Mouse (Mus musculus) mesoderm, embryonic 11.5 days (tissue): ENCODE data around the gene Rftn1.

ENCODE experiments used
- DNase-seq: peaks from one replicate; pipeline ENCODE4 v3.0.0-alpha.2; 2012; ENCODE audit warnings: low read depth, low spot score

The Rftn1 gene

DNA sequence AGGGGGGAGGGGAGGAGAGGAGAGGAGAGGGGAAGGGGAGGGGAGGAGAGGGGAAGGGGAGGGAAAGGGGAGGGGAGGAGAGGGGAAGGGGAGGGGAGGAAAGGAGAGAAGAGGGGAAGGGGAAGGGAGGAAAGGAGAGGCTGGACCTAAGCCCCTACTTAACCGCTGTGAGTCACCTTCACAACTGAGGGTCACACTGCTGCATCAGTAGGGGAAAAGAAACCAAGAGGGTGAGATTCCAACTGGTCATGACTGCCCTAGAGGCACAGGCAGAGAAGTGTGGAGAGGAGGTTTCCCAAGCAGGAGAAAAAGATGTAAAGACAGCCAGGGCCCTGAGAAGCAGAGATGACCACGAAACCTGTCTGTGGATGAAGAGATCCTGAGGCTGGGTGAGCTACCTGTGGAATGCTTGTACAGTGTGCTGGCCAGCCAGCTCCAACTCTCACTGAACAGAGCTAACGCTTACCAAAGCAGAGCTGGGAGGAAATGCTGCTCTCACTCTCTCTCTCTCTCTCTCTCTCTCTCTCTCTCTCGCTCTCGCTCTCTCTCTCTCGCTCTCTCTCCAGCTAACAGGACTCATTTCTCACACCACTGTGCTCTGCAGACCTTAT lies 19.4 kb downstream of the Rftn1 start:
- DNase-seq = no peak

DNA sequence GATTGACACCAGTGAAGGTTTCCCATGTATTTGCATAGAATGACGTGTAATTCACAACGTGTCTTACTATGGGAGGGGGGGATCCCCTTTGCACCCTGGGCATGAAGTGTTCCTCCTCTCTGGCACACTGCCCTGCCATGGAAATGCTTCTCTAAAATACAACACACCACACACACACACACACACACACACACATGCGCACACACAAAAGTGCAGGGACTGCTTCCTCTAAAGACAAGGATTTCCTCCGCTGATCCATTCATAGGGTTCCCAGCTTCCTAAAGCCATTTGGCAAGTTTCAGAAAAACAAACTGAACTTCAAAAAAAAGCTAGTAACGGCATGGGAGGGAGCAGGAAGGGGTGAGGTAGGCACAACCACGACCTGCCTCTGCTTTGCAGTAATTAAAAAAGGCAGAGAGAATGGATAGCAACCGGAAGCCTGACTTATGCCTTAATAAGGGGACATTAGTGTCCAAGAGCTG lies 20.5 kb downstream of the Rftn1 start:
- DNase-seq = no peak

DNA sequence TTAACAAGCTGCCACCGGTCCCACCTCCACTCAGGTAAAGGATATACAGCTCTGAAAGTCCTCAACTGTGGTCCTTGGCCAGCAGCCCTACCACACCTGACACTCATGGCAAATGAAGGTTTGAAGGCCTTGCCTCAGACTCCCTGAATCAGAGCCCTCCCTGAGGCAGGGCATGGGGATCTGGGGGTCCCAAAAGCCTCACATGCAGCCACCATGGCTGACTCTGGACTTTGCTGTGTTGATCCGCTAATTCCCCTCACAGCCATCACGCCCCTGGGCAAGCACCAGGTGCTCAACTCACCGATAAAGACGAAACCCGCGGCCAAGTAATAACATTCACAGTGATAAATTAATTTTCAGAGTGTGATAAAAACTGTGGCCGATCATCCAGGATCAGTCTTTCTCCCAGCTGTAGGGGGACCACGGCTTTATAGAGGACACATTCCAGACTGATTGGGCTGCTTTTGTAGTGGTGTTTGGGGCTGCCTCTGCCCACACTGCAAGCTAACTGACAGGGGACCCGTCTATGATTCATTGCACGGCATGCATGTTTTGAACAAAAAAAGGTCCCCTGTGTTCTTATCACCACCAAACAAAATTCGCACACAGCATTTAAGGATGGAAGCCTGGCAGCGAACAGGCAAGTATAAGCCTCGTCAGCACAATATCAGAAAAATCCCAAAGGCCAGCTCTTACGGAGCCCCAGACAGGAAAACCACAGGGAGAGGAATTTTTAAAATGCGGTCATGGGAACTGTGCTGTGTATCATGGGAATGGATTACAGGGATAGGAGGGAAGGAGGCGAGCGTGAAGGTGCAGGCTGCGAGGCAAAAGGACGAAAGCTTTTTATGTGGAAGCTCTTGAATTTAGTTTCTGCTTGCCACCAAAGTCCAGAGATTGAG lies 29.3 kb downstream of the Rftn1 start:
- DNase-seq = no peak

DNA sequence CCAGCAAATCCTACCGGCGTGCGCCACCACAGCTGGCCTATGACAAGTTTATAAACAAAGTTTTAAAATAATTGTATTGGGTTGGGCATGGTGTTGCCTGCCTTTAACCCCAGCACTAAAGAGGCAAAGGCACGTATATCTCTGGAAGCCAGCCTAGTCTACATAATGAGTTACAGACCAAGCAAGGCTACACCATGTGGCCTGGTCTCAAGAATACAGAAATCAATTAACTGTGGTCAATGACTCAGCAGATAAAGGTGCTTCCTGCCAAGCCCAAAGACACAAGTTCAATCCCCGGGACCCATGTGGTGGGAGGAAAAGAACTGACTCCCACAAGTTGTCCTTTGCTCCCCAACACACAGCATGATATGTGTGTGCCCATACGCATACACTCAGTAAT lies 30.1 kb downstream of the Rftn1 start:
- no peak for DNase-seq

DNA sequence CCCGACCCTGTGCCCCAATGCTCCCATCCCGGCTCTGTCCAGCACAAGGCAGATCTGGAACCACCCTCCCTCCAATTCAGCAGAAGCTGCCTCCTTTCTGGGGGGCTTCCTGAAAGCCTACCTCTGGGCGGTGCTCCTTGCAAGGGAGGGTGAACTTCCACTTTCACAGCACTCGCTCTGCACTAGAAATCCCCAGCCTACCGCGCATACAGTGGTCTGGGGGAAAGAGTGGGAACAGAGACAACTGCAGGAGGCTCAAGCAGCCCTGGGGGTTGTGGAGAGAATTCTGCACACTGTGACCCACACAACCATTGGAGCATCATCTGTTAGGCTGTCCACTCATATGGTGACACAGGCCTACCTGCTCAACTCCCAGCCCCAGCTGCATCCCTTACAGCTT lies 30.7 kb downstream of the Rftn1 start:
- no peak for DNase-seq

DNA sequence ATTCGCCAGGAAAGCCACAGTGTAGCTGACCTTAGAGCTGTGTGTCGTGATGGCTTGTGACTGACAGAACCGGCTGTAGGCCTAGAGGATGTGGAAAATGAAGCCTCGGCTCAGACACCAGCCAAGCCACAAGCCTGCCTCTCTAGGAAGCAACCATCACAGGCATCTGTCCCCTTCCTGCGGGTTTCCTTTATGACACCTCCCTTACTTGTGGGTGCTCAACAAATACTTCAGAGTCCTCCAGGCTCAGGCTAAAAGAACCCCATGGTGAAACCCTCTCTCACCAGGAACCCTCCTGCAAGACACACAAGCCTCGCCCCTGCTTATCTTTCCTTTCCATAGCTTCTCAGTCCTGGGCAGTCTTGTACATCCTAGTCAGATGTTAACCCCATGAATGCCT lies 31.9 kb downstream of the Rftn1 start:
- DNase-seq = no peak

DNA sequence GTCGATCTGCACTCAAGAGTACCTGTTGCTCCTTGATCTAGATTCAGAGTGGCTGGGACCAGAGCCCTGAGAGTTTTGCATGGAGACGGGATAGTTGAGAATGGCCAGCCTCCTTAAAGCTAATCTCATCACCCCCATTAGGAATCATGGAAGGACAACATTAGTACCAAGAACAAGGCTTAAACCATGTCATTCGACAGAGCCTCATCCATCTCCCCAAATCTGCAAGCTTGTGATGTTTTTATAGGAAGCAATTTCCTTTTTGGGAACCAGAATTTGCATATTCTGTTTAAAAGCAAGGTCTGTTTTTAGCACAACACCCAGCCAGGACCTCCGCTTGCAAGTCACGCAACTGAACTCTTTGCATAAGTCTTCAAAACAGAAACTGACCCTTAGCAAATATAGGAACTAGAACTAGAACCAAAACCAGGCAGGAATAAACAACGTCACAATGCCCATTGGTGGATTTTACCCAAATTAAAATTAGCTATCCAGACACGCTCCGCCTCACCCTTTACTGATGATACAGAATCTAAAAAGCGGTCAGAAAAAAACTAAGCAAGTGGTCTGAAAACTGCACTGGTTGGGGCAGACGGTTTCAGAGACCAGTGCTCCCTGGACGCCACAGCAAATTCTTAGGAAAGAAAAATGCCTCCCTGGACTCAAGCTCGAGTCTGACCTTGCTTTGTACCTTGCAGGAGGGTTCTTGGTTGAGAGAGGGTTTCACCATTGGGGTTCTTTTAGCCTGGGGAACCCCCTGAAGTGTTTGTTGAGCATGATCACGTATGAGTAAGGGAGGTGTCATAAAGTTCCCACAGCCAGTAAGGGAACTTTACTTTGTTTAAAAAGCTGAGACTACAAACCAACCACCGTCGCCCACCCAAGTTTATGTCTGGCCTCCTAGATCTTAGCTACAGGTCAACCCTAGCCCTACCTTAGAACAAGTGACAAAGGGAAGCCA lies 33.0 kb downstream of the Rftn1 start:
- no peak for DNase-seq

DNA sequence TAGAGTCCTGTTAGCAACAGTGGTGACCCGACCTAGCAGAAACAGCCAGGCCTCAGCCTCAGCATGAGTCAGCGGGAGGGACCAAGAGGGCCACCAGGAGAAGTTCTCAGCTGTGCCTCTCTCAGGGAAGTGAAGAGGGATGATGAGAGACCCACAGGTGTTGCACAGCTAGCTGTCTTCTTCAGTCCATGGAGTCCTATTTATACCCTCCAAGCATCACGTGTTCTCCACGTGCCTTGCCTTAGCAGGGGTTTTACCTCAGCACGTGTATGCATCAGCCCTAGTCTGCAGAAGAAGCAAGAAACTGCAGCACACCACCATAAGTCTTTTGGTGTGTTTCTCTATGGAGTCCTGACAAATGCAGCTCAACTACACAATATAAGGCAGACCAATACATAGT lies 38.4 kb downstream of the Rftn1 start:
- no peak for DNase-seq

DNA sequence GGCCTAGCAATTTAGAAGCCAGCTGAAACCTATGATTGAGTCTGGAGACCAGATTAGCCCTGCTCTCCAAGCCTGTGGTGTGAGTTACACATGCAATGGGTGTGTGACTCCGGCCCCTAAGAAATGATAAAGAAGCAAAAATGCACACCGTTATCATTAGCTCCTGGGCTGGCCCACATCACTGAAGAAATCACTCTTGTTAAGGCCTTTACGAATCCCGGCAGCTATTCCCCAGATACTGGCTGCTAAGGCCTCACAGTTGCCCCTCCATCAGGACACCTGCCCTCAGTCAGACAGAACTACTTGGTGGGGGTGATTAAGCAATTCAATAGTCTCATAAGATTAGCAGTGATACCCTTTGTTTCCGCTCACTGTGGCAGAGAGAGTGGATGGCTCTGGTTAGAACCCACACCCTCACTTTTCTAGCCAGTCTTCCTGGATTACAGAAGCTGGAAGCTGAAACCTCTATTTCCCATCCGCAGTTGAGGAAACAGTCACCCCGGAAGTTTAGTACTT lies 39.2 kb downstream of the Rftn1 start:
- no peak for DNase-seq

DNA sequence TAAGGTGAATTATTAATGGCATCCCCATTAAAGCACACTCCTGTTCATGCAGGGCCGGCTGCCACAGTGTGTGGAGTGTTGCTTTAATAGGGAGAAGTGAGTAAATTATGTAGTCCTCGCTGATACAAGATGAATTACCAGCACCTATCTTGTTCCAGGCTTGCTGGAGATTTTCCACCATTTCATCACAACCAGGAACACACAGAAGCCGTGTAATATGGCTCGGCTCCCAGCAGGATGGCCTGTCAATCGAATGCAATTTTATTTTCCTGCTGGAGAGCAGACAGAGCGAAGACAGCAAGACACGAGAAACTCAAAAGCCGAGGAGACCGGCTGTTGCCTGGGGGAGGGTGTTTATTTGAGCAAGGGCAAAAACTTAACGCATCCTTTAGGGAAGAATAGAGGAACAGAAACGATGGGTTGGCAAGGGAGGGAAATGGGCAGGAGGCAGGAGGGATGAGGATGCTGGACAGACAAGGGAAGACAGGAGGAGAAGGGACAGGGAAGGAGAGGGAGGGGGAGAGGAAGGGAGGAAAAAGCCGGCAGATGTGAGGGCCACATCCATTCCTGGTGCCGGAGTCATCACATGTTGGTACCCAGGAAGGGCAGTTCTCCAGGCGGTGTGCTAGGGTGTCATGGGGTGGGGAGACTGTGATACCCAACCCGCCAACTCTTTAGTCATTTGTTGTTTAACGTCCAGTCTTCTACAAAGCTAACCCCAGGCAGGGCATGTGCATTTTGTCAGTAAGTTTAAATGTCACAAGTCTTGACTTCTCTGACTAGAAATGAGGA lies 39.9 kb downstream of the Rftn1 start:
- DNase-seq = no peak

DNA sequence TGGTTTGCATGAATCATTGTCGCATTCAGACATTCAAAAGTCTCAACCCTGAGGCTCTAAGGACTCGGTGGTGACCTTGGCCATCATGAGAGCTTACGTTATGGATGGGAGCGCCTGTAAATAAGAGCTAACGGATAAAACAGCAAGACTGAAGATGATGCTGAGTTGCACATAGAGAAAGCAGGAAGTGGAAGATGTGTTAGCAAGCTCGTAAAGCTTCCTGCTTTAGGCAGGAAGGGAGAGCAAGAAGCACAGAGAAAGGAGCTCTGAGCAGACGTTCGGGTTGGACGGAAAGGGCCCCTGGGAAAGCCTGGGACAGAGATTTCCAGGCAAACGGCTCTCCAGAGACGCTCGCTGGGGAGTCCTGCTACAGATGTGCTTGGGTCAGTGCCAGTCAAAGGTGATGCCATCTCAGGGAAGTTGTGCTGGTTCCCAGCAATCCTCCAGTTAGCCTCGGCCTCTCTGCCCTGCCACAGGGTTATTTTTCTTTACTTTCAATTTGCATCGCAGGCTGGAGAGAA lies 40.7 kb downstream of the Rftn1 start:
- no peak for DNase-seq

DNA sequence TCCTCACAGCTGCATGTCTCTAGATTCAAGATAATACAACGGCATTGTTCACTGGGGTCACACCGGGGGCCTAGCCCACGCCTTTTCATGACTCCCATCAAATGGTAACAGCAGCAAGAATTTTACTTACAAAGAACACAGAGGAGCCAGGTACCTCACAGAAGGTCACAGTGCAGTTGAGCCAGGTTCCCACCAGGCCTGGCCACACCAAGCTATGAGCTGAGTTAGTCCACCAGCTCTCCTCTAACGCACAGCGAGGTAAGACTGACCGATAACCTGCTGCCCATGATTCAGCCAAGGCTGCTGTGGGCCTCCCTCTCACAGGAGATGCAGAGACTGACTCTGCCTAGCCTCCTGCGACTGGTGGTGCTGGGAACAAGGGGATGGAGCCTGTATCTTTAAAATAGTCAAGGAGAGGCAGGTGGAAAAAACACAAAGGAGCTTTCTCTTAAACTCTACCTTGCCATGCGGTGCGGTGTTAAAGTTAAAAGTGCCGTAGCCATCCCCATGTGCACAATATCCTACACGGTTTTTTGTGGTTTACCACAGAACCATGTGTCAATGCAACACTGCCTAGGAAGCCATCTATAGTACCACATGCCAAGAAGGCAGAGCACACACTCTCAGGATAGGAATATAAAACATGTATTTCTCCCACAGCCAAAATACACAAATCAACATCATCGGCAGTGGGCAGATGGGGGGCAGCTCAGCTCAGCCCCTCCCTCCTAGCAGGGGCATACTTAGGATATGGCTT lies 42.5 kb downstream of the Rftn1 start:
- DNase-seq = no peak

DNA sequence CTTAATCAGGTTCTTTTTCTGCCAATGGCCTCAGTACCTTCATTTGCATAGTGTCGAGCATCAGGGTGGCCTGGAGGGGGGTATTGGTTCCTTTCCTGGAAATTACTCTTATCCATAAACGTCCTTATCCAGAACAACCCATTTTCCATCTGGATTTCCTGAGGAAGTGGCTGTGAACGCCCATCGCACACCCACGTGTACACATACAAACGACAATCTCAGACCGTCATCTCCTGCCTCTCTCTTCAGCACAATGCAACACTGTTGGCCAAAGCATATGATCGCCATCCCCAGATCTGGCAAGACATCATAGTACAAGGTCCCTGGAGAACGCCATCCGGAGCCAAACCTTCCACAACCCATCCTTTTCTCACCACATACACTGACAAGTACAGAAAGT lies 47.1 kb downstream of the Rftn1 start:
- DNase-seq = no peak

DNA sequence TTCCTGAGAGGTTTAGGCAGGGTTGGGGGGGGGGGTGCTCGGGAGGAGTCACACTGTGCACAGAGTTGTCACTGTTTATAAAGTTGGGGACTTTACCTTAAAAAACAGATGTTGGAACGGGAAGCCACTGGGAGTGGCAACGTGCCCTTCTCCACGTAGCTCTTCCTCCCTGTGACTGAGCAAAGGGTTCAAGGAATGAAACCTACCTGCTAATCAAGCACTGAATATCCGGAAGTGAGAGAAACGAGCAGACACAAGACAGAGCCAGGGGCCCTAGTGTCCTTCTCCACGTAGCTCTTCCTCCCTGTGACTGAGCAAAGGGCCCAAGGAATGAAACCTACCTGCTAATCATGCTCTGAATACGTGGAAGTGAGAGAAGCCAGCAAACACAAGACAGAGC lies 47.9 kb downstream of the Rftn1 start:
- no peak for DNase-seq

DNA sequence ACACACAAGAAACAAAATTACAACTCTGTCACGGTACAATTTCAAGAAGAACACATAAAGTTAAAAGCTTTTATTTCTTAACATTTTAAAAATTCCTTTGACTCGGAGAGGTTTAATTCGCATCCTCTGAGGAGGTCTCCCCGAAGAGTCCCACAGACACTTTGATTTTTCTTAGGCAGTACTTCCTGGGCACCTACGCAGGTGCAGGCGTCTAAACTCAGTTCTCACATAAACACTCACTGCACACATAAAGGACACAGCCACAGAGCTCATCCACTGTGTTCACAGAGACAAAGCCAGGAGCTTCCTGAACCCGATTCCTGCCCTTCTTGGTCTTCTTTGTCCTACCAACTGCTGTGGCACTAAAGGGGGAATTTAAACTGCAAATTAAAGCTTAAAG lies 48.3 kb downstream of the Rftn1 start:
- no peak for DNase-seq

DNA sequence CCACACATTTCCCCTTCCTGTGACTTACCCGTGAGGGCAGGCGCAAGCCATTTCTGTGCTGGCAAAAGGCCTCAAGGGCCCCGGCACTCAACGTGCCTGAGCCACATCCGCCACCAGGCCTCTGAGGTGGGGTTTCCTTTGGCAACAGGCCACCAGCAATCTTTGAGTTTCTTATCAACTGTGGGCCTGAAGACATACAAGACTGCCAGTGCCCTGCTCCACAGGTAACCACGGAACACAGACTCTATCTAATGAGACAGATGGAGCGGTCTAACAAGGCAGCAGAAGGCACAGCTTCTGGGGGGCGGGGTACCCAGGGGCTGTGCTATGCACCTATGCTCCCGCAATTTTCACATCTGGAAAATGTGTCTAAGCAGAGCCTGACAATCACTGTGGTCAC lies 54.4 kb downstream of the Rftn1 start:
- no peak for DNase-seq

DNA sequence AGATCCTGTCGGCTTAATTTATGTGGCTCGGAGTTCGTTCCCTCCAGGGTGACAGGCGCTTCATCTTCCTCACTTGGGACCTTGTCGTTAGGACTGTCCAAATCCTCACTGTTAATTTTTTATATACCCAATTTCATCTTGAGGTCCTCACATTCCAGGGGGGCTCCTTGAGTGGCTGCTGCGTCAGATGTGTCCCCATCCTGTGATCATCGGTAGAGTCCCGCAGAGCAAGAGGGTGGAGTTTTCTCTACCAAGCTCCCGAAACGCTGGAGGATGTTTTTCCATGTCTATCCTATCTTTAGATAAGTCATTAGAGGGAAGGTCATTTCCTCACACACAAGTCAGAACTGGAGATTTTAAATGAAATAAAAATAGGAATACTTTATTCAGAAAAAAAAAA lies 55.0 kb downstream of the Rftn1 start:
- DNase-seq = no peak

DNA sequence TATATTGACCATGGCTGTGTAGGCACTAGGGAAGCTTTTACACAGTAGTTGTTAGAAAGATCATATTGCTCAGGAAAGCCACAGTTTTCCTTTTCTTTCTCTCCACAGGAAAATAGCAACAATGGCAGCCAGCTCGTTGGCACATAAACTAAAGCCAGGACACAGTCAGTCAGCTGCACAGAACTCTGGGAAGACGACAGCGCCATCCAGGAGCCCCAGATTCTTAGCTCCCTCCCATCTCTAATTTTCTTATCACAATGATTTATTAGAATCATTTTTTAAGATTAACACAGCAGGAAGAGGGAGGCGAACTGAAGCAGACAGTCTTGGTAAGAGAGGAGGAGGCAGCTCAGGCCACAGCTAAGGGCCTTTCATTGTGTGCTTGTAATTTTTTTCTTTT lies 58.8 kb downstream of the Rftn1 start:
- no peak for DNase-seq

DNA sequence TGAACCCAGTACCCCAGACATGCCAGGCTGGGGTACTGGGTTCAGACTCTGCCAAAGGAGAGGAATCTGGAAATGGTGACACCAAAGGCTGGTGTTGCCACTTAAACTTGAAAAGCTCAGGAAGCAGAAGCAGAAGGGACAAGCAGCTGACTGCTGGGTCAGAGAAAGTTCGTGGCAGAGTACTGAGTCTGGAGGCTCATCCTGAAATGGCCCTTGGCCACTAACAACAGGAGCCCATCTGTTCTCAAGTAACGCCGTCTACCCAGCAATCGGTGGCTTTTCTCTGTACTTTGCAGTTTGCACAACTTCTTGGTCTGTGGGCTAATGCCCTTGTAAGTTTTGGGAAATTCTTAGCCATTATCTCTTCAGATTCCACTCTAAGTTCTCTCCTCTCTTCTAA lies 60.1 kb downstream of the Rftn1 start:
- no peak for DNase-seq

DNA sequence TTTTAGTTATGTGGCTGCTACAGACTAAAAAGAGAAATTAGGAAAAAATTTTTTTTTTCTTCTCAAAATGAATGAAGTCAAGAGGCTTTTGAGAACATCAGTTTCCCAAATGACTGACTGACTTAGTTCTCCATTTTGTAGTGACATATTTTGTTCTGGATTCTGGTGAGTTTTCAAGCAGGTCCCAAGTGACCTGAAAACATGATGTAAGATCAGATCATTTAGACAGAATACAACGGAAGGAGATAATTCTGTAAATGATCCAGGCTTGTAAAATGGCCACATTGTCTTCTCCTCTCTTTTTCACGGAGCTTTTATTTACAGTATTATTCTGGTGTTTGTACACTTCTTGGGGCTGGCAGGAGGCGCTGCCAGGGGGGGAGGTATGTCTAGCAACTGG lies 62.1 kb downstream of the Rftn1 start:
- no peak for DNase-seq
